ENCODE assay signal across 8 mouse cellular contexts in genomic region chr7:81342356-81343094, GRCm38 (mm10). TPM values are rescaled to one million over a fixed set of nuclear protein-coding genes. Genes with fewer than 3 reads are reported as not detected.
DNase-seq lines count a peak whose midpoint lies in the region; ATAC-seq and TF ChIP-seq lines count a peak whose summit lies in the region.

No protein-coding gene starts in this region.

- no peak overlapping the region for H3K27ac ChIP-seq in embryonic facial prominence, embryonic 11.5 days (replicated peaks; ENCODE audit: low read depth, low read length)
- no peak overlapping the region for H3K27ac ChIP-seq in hindbrain, postnatal 0 days
- no peak overlapping the region for H3K27ac ChIP-seq in midbrain, embryonic 14.5 days (replicated peaks; ENCODE audit: low read depth, low read length)

- H3K27me3 ChIP-seq in embryonic facial prominence, embryonic 11.5 days (ENCODE audit: control insufficient read depth, insufficient read depth, low read length) = no peaks in the 10 kb centered on the region
- no peaks in the 10 kb centered on the region for H3K27me3 ChIP-seq in hindbrain, postnatal 0 days (ENCODE audit: insufficient read depth, low read length)
- no peaks in the 10 kb centered on the region for H3K27me3 ChIP-seq in midbrain, embryonic 14.5 days (ENCODE audit: control insufficient read depth, insufficient read depth, low read length)

- ATAC-seq in embryonic facial prominence, embryonic 11.5 days (replicated peaks; ENCODE audit: insufficient number of reproducible peaks, low FRiP score, low TSS enrichment, low read depth) = no peak
- no peak for ATAC-seq in hindbrain, postnatal 0 days
- no peak for ATAC-seq in midbrain, embryonic 14.5 days (ENCODE audit: low FRiP score, low TSS enrichment)

- 75% methylated on average over 8 of the region's 8 CpGs for WGBS in embryonic facial prominence, embryonic 11.5 days
- WGBS in hindbrain, postnatal 0 days = 69% methylated on average over 8 of the region's 8 CpGs
- 75% methylated on average over 8 of the region's 8 CpGs for WGBS in midbrain, embryonic 14.5 days

- no peaks in the 10 kb centered on the region; the same call in none of the 2 replicates for H3K4me1 ChIP-seq in embryonic facial prominence, embryonic 11.5 days (ENCODE audit: control insufficient read depth, insufficient read depth, low read length)
- peaks cover 12% of the 10 kb centered on the region for H3K4me1 ChIP-seq in hindbrain, postnatal 0 days (ENCODE audit: insufficient read depth, low read length)
- H3K4me1 ChIP-seq in midbrain, embryonic 14.5 days (ENCODE audit: control insufficient read depth, insufficient read depth, low read length) = peaks cover 17% of the 10 kb centered on the region

- intact Hi-C loops in left cerebral cortex, postnatal 14 days (cut with DNase I) = loop anchor here (5.0 kb wide), 1 partner anchor 135 kb away; no protein-coding TSS in a partner anchor

- no peak for TF ChIP-seq CTCF in hindbrain, postnatal 0 days (IDR thresholded peaks at IDR 0.05; ENCODE audit: low read depth)

- peak overlapping the region; percentile 50 for H3K4me2 ChIP-seq in embryonic facial prominence, embryonic 11.5 days (ENCODE audit: low read depth, low read length)
- peak overlapping the region; percentile 75 for H3K4me2 ChIP-seq in hindbrain, postnatal 0 days (ENCODE audit: low read depth, low read length)
- H3K4me2 ChIP-seq in midbrain, embryonic 14.5 days (ENCODE audit: low read length) = peak overlapping the region; percentile 90

- no peaks in the 10 kb centered on the region for H3K9me3 ChIP-seq in embryonic facial prominence, embryonic 11.5 days (replicated peaks; ENCODE audit: control insufficient read depth, low read length)
- no peaks in the 10 kb centered on the region for H3K9me3 ChIP-seq in hindbrain, postnatal 0 days (ENCODE audit: low read length)
- no peaks in the 10 kb centered on the region for H3K9me3 ChIP-seq in midbrain, embryonic 14.5 days (ENCODE audit: control insufficient read depth, low read length)

- peak; percentile 36 for DNase-seq in kidney, adult 11 months
- DNase-seq in kidney, postnatal 25 days = no peak
- no peak for DNase-seq in embryonic facial prominence, embryonic 11.5 days (ENCODE audit: low spot score)
- no peak for DNase-seq in hindbrain, postnatal 0 days (ENCODE audit: low spot score)
- DNase-seq in midbrain, embryonic 14.5 days = no peak
- DNase-seq in left cerebral cortex, postnatal 14 days (ENCODE audit: low spot score in 2 of 2) = no peak
- no peak for DNase-seq in T-cell, adult 2 months (ENCODE audit: low spot score)
- no peak for DNase-seq in cerebellum, adult 11-12 months

- peak overlapping the region; percentile 96; the same call in 1 of the 2 replicates for H3K4me3 ChIP-seq in embryonic facial prominence, embryonic 11.5 days (ENCODE audit: low read depth, low read length)
- H3K4me3 ChIP-seq in hindbrain, postnatal 0 days (ENCODE audit: low read length) = peak overlapping the region; percentile 67
- peak overlapping the region; percentile 82 for H3K4me3 ChIP-seq in midbrain, embryonic 14.5 days (replicated peaks; ENCODE audit: low read depth, low read length)

- H3K9ac ChIP-seq in embryonic facial prominence, embryonic 11.5 days (replicated peaks; ENCODE audit: low read length) = no peak overlapping the region; the same call in 1 of the 2 replicates
- peak overlapping the region; percentile 95 for H3K9ac ChIP-seq in hindbrain, postnatal 0 days (replicated peaks; ENCODE audit: low read length)
- H3K9ac ChIP-seq in midbrain, embryonic 14.5 days (replicated peaks; ENCODE audit: low read length) = peak overlapping the region; percentile 93; the same call in 1 of the 2 replicates

- H3K36me3 ChIP-seq in embryonic facial prominence, embryonic 11.5 days (replicated peaks; ENCODE audit: control insufficient read depth, insufficient read depth, low read depth, low read length) = peaks cover 7% of the 10 kb centered on the region
- peaks cover 17% of the 10 kb centered on the region; the same call in 1 of the 2 replicates for H3K36me3 ChIP-seq in hindbrain, postnatal 0 days (ENCODE audit: insufficient read depth, low read length)
- peaks cover 42% of the 10 kb centered on the region for H3K36me3 ChIP-seq in midbrain, embryonic 14.5 days (ENCODE audit: control insufficient read depth, insufficient read depth, low read length)

RNA-seq across cellular contexts. Expression of gene Rps17, which starts 2.5 kb away (rescaled TPM):
- 1,234 and 1,235 TPM in 2 replicates for polyA plus RNA-seq in embryonic facial prominence, embryonic 11.5 days (2014; fragmentation: Nextera tagmentation; extraction: Ambion mirVana)
- total RNA-seq in hindbrain, postnatal 0 days (2014; rRNA removed) = 433 and 475 TPM in 2 replicates
- polyA plus RNA-seq in hindbrain, postnatal 0 days (2015; fragmentation: Nextera tagmentation; extraction: Ambion mirVana) = 759 and 765 TPM in 2 replicates
- polyA plus RNA-seq in midbrain, embryonic 14.5 days (2014; fragmentation: Nextera tagmentation; extraction: Ambion mirVana) = 695 and 865 TPM in 2 replicates
- total RNA-seq in left cerebral cortex, postnatal 14 days (2021) = 100 to 1,000 TPM; 484 TPM
